Mouse (Mus musculus): ENCODE data around the gene Foxn2.
A peak's percentile ranks its signal among the peaks of the same experiment; 100 is the strongest.
"Not testable (repeated sequence)": the region's sequence is repeated elsewhere in the genome, so short reads cannot be mapped to it uniquely, and the experiment has no call there.

Gene Foxn2

GRCm38 (mm10) chr17:88442661-88443060 lies 2.1 kb downstream of the Foxn2 start:
- DNase-seq: no peak

GRCm38 (mm10) chr17:88443186-88443585 lies 2.7 kb downstream of the Foxn2 start:
- DNase-seq: no peak

GRCm38 (mm10) chr17:88458079-88458478 lies 17.6 kb downstream of the Foxn2 start:
- no peak for DNase-seq

GRCm38 (mm10) chr17:88459516-88459915 lies 19.0 kb downstream of the Foxn2 start:
- DNase-seq: no peak

- DNase-seq: no peak
These were observed 19.7 kb downstream of the Foxn2 start for GRCm38 (mm10) chr17:88459916-88460901.

- no peak for DNase-seq
These were observed 22.1 kb downstream of the Foxn2 start for GRCm38 (mm10) chr17:88462658-88463057.

- no peak for DNase-seq
These were observed 26.1 kb downstream of the Foxn2 start for GRCm38 (mm10) chr17:88466591-88466990.

GRCm38 (mm10) chr17:88467696-88468095 lies 27.2 kb downstream of the Foxn2 start:
- no peak for DNase-seq

GRCm38 (mm10) chr17:88468655-88469398 lies 28.3 kb downstream of the Foxn2 start:
- not testable (repeated sequence) for DNase-seq

GRCm38 (mm10) chr17:88473766-88474165 lies 33.3 kb downstream of the Foxn2 start:
- DNase-seq: no peak

GRCm38 (mm10) chr17:88477165-88477564 lies 36.7 kb downstream of the Foxn2 start:
- DNase-seq: no peak

GRCm38 (mm10) chr17:88477699-88478098 lies 37.2 kb downstream of the Foxn2 start:
- DNase-seq: no peak

GRCm38 (mm10) chr17:88479040-88479439 lies 38.5 kb downstream of the Foxn2 start:
- DNase-seq: no peak

GRCm38 (mm10) chr17:88480369-88480768 lies 39.9 kb downstream of the Foxn2 start:
- DNase-seq: no peak

GRCm38 (mm10) chr17:88481062-88481461 lies 40.6 kb downstream of the Foxn2 start:
- no peak for DNase-seq

- no peak for DNase-seq
These were observed 41.1 kb downstream of the Foxn2 start for GRCm38 (mm10) chr17:88481587-88481986.

GRCm38 (mm10) chr17:88484539-88484938 lies 44.0 kb downstream of the Foxn2 start:
- no peak for DNase-seq

- DNase-seq: no peak
These were observed 44.4 kb downstream of the Foxn2 start for GRCm38 (mm10) chr17:88484951-88485350.

- no peak for DNase-seq
These were observed 50.0 kb downstream of the Foxn2 start for GRCm38 (mm10) chr17:88490546-88490945.

- peak; percentile 20 for DNase-seq
These were observed 51.0 kb downstream of the Foxn2 start for GRCm38 (mm10) chr17:88491366-88492106.

- no peak for DNase-seq
These were observed 51.6 kb downstream of the Foxn2 start for GRCm38 (mm10) chr17:88492107-88492460.

GRCm38 (mm10) chr17:88493551-88493950 lies 53.0 kb downstream of the Foxn2 start:
- no peak for DNase-seq

GRCm38 (mm10) chr17:88494121-88494771 lies 53.7 kb downstream of the Foxn2 start:
- DNase-seq: no peak

Data from thymus, postnatal 25 days (tissue).